Mouse (Mus musculus) gastrocnemius, postnatal 10 days (tissue): ENCODE data around the gene Sp7. TPM values are rescaled to one million over a fixed set of nuclear protein-coding genes. Genes with fewer than 3 reads are reported as not detected.

Experiments used
- DNase-seq: peaks from one replicate; pipeline ENCODE4 v3.0.0; 2021; ENCODE audit warnings: mixed read lengths
- total RNA-seq, 2 experiments: library from RNA; stranded (reverse); gene quantifications; 2 replicates each; pipeline ENCODE4 v1.2.3; 2021

The Sp7 gene
- total RNA-seq, 2 experiments from 2014 or later = 0.14 to 7.4 TPM

GRCm38 (mm10) chr15:102388942-102389341 lies 22.0 kb upstream of the Sp7 start:
- no peak for DNase-seq

DNA sequence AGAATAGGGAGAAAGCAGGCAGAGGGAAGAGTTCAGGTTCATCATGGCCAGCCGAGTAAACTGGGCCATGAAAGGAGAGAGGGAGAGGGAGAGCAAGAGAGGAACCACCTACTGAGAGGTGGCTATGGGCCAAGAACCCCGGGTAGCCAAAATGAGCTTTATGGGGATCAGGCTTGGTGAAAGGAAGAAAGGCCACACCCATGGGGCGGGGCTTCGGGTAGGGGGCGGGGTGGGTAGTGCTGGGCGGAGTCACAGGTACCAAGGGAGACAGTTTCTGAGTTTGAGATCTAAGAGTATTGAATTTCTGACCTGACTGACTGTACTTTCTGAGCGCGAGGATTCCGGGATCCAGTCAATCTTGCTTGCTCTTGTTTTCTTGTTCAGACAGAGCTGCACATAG lies 19.7 kb upstream of the Sp7 start:
- no peak for DNase-seq

- no peak for DNase-seq
Observed at GRCm38 (mm10) chr15:102383671-102384070, 16.7 kb upstream of the Sp7 start.

DNA sequence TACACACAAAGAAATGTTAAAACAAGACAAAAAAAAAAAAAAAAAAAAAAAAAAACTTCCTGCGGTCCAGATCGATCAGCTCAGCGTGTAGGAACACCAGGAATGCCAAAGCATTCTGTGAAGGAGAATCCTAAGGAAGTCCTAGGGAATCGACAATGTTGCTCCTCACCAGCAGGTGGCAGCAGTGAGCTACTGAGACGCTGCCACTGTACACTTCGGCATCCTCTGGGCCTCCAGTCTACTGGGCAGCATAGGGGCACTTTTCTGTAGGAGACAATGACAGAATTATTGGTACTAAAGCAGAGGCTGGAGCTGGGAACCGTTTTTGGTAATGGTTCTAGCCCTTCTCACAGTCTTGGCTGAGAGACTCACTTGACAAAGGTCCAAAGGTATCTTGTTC lies 14.6 kb upstream of the Sp7 start:
- DNase-seq = peak; percentile 90

DNA sequence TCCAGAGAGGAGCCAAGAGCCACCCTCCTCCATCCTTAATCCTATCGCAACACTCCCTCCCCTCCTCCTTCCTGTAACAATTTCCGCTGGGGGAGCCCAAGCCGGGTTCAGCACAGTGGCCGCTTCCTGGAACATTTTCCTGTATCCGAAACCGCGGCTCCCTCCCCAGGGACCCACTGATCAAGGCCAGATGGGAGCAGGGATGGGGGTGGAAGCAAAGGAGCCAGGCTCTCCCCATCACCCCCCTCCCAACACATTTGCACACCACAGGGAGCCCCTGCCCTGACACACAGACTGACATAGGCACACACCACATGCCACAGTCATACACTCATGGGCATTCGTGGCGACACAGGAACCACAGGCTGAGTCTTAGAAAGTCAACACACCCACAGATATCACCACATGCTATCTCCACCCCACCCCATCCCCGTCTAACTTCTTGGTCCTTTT lies 10.9 kb upstream of the Sp7 start:
- peak; percentile 63 for DNase-seq

GRCm38 (mm10) chr15:102377163-102377543 lies 10.2 kb upstream of the Sp7 start:
- peak; percentile 92 for DNase-seq

- DNase-seq = peak; percentile 64
Observed at GRCm38 (mm10) chr15:102376453-102377162, 9.6 kb upstream of the Sp7 start.

- DNase-seq = no peak
Observed at GRCm38 (mm10) chr15:102370727-102371126, 3.7 kb upstream of the Sp7 start.

DNA sequence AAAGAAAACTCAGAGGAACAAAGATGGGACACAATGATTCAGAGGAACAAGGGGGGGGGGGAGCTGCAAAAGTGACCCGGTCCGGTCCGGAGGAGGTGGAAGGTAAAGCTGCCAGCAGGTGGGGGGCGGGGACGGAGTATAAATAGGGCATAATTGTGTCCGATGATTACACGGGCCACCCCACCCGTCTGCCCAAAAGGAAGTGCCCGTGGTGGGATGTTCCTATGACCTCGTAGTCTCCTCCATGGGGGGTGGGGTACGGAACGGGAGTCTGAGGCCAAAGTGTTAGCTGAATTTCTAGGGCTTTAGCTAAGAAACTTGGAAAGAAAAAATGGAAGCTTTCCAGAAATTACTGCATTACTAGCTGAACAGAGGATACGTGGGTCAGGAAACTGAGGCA lies 3.0 kb upstream of the Sp7 start:
- no peak for DNase-seq

GRCm38 (mm10) chr15:102366238-102366637 lies 744 bp downstream of the Sp7 start:
- DNase-seq = no peak

DNA sequence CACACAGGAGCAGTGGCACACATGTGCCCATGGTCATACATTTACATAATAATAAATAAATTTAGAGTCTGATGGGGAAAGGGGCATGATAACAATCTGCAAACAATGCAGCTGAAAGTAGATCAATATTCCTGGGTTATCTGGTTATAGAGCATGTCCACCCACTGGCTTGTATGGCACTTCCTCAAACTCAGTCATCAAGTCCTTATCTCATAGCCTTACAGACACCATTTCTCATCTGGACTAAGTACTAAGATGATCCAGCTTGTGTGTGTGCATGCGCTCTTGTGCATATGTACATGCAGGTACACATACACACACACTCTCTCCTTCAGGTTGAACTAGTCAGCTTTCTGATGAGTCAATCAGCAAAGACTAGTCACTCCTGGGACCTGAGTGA lies 2.3 kb downstream of the Sp7 start:
- DNase-seq = no peak

- no peak for DNase-seq
Observed at GRCm38 (mm10) chr15:102362648-102363047, 4.3 kb downstream of the Sp7 start.

DNA sequence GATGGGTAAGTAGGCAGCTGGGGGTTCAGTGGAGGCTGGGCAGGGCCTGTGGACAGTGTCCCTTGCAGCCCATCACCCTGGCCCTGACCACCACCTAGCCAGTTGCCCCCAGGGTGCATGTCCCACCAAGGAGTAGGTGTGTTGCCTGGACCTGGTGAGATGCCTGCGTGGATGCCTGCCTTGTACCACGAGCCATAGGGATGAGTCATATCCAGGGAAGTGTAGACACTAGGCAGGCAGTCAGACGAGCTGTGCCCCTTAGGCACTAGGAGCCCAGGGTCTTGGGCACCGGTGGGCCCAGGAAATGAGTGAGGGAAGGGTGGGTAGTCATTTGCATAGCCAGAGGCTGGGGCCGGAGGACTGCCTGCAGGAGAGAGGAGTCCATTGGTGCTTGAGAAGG lies 8.1 kb downstream of the Sp7 start:
- DNase-seq = no peak

GRCm38 (mm10) chr15:102358126-102358525 lies 8.9 kb downstream of the Sp7 start:
- no peak for DNase-seq

DNA sequence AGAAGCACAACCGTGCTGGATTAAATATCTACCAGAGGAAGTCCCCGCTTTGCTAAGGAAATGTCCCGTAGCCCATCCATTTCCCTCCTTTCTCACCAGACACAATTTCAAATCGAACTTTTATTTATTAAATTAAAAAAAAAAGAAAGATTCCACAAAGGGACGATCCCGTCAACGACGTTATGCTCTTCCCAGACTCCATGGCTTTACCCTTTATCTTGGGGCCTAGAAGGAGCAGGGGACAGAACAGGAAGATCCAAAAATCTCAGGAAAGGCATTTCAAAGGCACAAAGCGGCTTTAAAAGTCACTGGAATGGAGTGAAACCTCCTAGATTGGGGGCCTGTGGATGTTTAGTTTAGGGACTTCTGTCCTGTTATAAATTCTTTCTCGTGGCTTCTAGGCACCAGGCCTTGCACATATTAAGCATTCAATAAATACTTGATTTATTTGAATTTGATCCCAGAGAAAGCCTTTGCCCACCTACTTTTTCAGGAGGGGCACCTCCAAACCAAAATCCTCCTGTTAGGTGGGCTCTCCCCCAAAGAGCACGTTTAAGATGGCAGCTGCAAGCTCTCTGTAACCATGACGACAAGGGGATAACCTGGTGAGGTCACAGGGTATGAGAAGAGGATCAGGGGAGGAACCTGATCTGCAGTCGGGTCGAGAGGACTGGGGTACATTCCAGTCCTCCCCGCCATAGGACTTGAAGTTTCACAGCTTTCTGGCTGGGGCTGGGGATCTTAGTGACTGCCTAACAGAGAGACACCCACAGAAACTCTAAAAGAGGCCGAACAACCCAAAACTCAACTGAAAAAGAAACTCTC lies 10.3 kb downstream of the Sp7 start:
- no peak for DNase-seq

- DNase-seq = peak; percentile 34
Observed at GRCm38 (mm10) chr15:102355871-102356441, 11.0 kb downstream of the Sp7 start.

DNA sequence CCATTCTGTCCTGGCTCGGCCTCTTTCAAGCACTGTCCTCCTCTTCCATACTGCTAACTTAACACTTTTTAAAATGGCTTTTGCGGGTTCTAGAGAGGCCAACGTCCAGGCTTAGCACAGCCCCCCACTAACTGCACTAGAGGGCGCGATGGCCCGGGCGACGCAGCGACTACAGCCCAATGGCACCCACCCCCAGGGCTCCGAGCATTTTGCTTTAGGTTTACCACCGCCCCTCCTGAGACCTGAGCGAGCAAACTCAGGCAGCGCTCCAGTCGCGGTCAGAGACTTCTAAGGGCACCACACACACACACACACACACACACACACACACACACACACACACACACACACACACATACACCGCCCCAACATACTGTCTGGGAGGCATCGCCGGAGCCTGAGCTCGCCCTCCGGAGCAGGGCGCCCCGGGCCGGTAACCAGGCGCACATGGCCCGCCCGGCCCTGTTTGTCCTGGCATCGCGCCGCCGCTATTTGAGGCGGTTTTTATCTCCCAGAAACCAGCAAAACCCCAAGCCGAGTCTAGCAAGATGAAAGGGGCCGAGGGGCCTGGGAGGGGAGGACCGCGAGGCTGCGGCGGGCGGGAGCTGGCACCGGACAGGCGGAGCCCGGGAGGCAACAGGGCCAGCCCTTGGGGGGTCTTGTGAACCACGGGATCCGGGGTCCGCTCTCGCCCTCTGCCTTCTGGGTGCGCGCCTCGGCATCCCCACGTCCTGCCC lies 11.7 kb downstream of the Sp7 start:
- peak; percentile 63 for DNase-seq

DNA sequence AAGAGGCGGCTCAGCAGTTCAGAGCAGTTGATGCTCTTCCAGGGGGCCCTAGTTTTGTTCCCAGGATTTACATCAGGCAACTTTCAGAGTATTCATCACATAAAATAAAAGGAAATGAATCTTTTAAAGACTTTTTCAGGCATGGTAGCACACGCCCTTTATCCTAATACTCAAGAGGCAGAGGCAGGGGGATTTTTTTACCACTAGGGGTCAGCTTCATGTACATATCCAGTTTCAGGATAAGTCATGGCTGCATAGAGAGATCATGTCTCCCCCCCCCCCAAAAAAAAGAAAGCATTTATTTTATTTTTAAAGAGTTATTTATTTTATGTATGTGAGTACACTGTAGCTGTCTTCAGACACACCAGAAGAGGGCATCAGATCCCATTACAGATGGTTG lies 13.0 kb downstream of the Sp7 start:
- no peak for DNase-seq

DNA sequence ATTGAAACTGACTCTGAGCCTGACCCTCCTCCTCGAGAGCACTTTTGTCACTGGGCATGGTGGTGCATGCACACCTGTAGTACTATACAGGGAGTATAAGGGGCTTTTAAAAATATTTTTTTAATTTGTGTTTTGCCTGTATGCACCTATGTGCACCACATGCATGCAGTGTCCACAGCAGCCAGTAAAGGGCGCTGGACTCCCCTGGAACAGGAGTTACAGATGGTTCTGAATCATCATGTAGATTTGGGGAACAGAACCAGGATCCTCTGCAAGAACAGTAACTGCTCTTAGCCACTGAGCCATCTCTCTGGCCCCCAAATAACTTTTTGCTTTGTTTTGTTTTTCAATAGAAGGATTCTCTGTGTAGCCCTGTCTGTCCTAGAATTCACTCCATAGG lies 14.8 kb downstream of the Sp7 start:
- no peak for DNase-seq

GRCm38 (mm10) chr15:102350942-102351291 lies 16.1 kb downstream of the Sp7 start:
- DNase-seq = no peak

DNA sequence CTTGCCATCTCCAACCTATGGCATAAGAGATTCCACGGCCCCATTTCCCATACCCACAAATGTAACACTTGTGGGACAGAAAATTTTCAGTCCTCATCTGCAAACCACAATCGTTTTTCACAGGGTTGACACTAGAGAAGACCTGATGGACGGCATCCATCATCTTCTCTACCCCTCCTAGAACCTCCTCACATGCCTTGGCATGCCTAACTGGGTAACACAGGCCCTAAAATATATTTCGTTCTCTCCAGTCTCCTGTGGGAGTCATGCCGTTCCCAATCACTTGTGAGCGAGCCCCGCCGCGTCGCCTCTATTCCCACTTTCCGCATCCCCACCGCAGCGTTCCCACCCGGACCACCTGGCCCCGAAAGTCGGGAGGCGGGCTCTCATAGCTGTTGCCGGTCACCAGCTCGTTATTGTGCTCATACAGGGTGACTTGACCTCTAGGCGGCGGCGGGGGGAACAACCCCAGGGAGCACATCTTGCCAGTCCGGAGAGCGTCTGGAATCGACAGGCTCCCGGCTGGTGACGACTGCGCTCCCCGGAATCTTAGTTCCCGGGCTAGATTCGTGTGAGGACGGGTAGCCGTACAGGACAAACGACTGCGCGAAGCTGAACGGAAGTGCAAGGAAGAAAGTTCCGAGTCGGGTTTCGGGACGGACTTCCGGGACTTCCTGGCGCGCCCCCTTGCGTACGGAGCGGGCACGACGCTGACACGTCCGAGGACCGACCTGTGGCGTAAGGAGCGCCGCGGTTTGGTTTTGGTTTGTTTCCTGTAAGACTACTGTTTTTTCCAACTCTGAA lies 16.6 kb downstream of the Sp7 start, which contains the start of gene Aaas:
Gene Aaas, minus strand, starts transcription at position 634 of the 804 bp plus-strand sequence.
- peak; percentile 96 for DNase-seq

- DNase-seq = no peak
Observed at GRCm38 (mm10) chr15:102346444-102346843, 20.5 kb downstream of the Sp7 start.
